Mouse (Mus musculus) heart, embryonic 13.5 days (tissue): ENCODE data around the gene Lrrc8e. TPM values are rescaled to one million over a fixed set of nuclear protein-coding genes. Genes with fewer than 3 reads are reported as not detected.

ENCODE experiments used
- ATAC-seq: fragments of 200-750 bp; cut with Nextera tagmentation; 2 replicates; pipeline ENCODE4 v1.8.0; 2017; ENCODE audit warnings: moderate TSS enrichment; ENCODE audit not compliant: insufficient number of reproducible peaks, low FRiP score, low TSS enrichment; ENCODE audit errors: extremely low read depth
- H3K27ac ChIP-seq: fragments of 300-500 bp; sonication (generic); replicated peaks from 2 replicates; pipeline ENCODE4 v1.5.1; 2015; ENCODE audit warnings: moderate library complexity, mild to moderate bottlenecking, inconsistent platforms
- H3K27me3 ChIP-seq: fragments of 300-500 bp; sonication (generic); replicated peaks from 2 replicates; pipeline ENCODE4 v1.6.1; 2015; ENCODE audit warnings: mild to moderate bottlenecking, inconsistent platforms
- H3K36me3 ChIP-seq: fragments of 300-500 bp; sonication (generic); 2 replicates; pipeline ENCODE4 v1.6.1; 2015; ENCODE audit warnings: mild to moderate bottlenecking, inconsistent platforms
- H3K4me1 ChIP-seq: fragments of 300-500 bp; sonication (generic); 2 replicates; pipeline ENCODE4 v1.6.1; 2015; ENCODE audit warnings: inconsistent platforms
- H3K4me2 ChIP-seq: fragments of 300-500 bp; sonication (generic); 2 replicates; pipeline ENCODE4 v1.6.1; 2015; ENCODE audit warnings: inconsistent platforms, mild to moderate bottlenecking, moderate library complexity
- H3K4me3 ChIP-seq: fragments of 300-500 bp; sonication (generic); 2 replicates; pipeline ENCODE4 v1.5.1; 2015; ENCODE audit warnings: moderate library complexity, mild to moderate bottlenecking, inconsistent platforms
- H3K9ac ChIP-seq: fragments of 300-500 bp; sonication (generic); 2 replicates; pipeline ENCODE4 v1.6.1; 2015; ENCODE audit warnings: inconsistent platforms, mild to moderate bottlenecking, moderate library complexity
- H3K9me3 ChIP-seq: fragments of 300-500 bp; sonication (generic); 2 replicates; pipeline ENCODE4 v1.6.1; 2016; ENCODE audit warnings: inconsistent platforms
- WGBS: fragments of 180-500 bp; shearing (Covaris S2); methylation state at CpG from one replicate; pipeline ENCODE4 v1.1.7; 2015; ENCODE audit warnings: mixed read lengths; 5-methylcytosine and 5-hydroxymethylcytosine counted together
- polyA plus RNA-seq: library from polyadenylated mRNA; unstranded; fragments of >200 nt; fragmentation: Nextera tagmentation; extraction: Ambion mirVana; gene quantifications from 2 replicates; pipeline ENCODE4 v1.2.1, GENCODE M21; 2015

Lrrc8e gene
- polyA plus RNA-seq, 1 experiment from 2014 or later = not detected

GRCm38 (mm10) chr8:4206182-4207015 lies 20.2 kb upstream of the Lrrc8e start:
- WGBS = 9% methylated on average over 44 of the region's 44 CpGs
- H3K27me3 ChIP-seq = peaks cover 77% of the 10 kb centered on the region
- peaks cover 9% of the 10 kb centered on the region for H3K36me3 ChIP-seq
- H3K4me3 ChIP-seq = peak overlapping the region; percentile 38
- ATAC-seq = no peak
- H3K9ac ChIP-seq = peak overlapping the region; percentile 68
- no peak overlapping the region for H3K27ac ChIP-seq
- H3K9me3 ChIP-seq = no peaks in the 10 kb centered on the region
- peak overlapping the region; percentile 65 for H3K4me2 ChIP-seq
- peaks cover 18% of the 10 kb centered on the region for H3K4me1 ChIP-seq

GRCm38 (mm10) chr8:4207016-4207350 lies 19.6 kb upstream of the Lrrc8e start:
- Histone ChIP-seq H3K27me3 (peaks cover 81% of the 10 kb centered on the region), H3K36me3 (peaks cover 9% of the 10 kb centered on the region), H3K4me2 (peak overlapping the region; percentile 65), H3K9ac (peak overlapping the region; percentile 68), H3K4me1 (peaks cover 18% of the 10 kb centered on the region), H3K4me3 (no peak overlapping the region), H3K27ac (no peak overlapping the region), H3K9me3 (no peaks in the 10 kb centered on the region)
- ATAC-seq = no peak
- 47% methylated on average over 2 of the region's 2 CpGs for WGBS

GRCm38 (mm10) chr8:4211097-4211496 lies 15.5 kb upstream of the Lrrc8e start:
- H3K27ac ChIP-seq = no peak overlapping the region
- H3K4me1 ChIP-seq = peaks cover 34% of the 10 kb centered on the region
- peaks cover 80% of the 10 kb centered on the region for H3K27me3 ChIP-seq
- no peaks in the 10 kb centered on the region for H3K9me3 ChIP-seq
- H3K4me3 ChIP-seq = no peak overlapping the region
- no peak overlapping the region for H3K9ac ChIP-seq
- WGBS = 73% methylated on average over 6 of the region's 6 CpGs
- no peak for ATAC-seq
- H3K4me2 ChIP-seq = no peak overlapping the region
- peaks cover 3% of the 10 kb centered on the region; the same call in 1 of the 2 replicates for H3K36me3 ChIP-seq

GRCm38 (mm10) chr8:4212809-4213209 lies 13.8 kb upstream of the Lrrc8e start:
- H3K4me2 ChIP-seq = peak overlapping the region; percentile 82
- H3K27ac ChIP-seq = no peak overlapping the region
- no peaks in the 10 kb centered on the region for H3K9me3 ChIP-seq
- peaks cover 3% of the 10 kb centered on the region; the same call in 1 of the 2 replicates for H3K36me3 ChIP-seq
- peak overlapping the region; percentile 71 for H3K9ac ChIP-seq
- ATAC-seq = peak; percentile 48
- under 1% methylated on average over 25 of the region's 25 CpGs for WGBS
- H3K4me3 ChIP-seq = peak overlapping the region; percentile 51
- peaks cover 37% of the 10 kb centered on the region for H3K4me1 ChIP-seq
- peaks cover 80% of the 10 kb centered on the region for H3K27me3 ChIP-seq

- peak; percentile 17; the same call in 1 of the 2 replicates for ATAC-seq
- H3K9me3 ChIP-seq = no peaks in the 10 kb centered on the region
- peak overlapping the region; percentile 51 for H3K4me3 ChIP-seq
- H3K9ac ChIP-seq = peak overlapping the region; percentile 71
- WGBS = 3% methylated on average over 18 of the region's 18 CpGs
- peaks cover 3% of the 10 kb centered on the region; the same call in 1 of the 2 replicates for H3K36me3 ChIP-seq
- H3K27ac ChIP-seq = no peak overlapping the region
- H3K4me2 ChIP-seq = peak overlapping the region; percentile 82
- H3K4me1 ChIP-seq = peaks cover 37% of the 10 kb centered on the region
- peaks cover 80% of the 10 kb centered on the region for H3K27me3 ChIP-seq
These were observed 13.2 kb upstream of the Lrrc8e start for GRCm38 (mm10) chr8:4213210-4214005.

- Histone ChIP-seq H3K27me3 (peaks cover 86% of the 10 kb centered on the region), H3K27ac (no peak overlapping the region), H3K9ac (peak overlapping the region; percentile 71), H3K36me3 (peaks cover 3% of the 10 kb centered on the region; the same call in 1 of the 2 replicates), H3K9me3 (no peaks in the 10 kb centered on the region), H3K4me1 (peaks cover 37% of the 10 kb centered on the region), H3K4me2 (peak overlapping the region; percentile 82), H3K4me3 (peak overlapping the region; percentile 51)
- ATAC-seq = peak; percentile 62
- WGBS = 5% methylated on average over 33 of the region's 33 CpGs
These were observed 12.3 kb upstream of the Lrrc8e start for GRCm38 (mm10) chr8:4214006-4214980.

- H3K4me3 ChIP-seq = peak overlapping the region; percentile 63
- peaks cover 87% of the 10 kb centered on the region for H3K27me3 ChIP-seq
- peaks cover 37% of the 10 kb centered on the region for H3K4me1 ChIP-seq
- 8% methylated on average over 18 of the region's 18 CpGs for WGBS
- H3K9me3 ChIP-seq = no peaks in the 10 kb centered on the region
- ATAC-seq = no peak
- H3K36me3 ChIP-seq = no peaks in the 10 kb centered on the region
- H3K4me2 ChIP-seq = peak overlapping the region; percentile 96
- no peak overlapping the region for H3K27ac ChIP-seq
- H3K9ac ChIP-seq = peak overlapping the region; percentile 79
These were observed 10.3 kb upstream of the Lrrc8e start for GRCm38 (mm10) chr8:4216296-4216695.

- WGBS = 3% methylated on average over 44 of the region's 44 CpGs
- Histone ChIP-seq H3K36me3 (no peaks in the 10 kb centered on the region), H3K27ac (no peak within 1 kb of the TSS), H3K4me1 (peaks cover 37% of the 10 kb centered on the region), H3K9me3 (no peaks in the 10 kb centered on the region), H3K4me3 (peak within 1 kb of the TSS; percentile 63), H3K27me3 (peaks cover 82% of the 10 kb centered on the region), H3K9ac (peak within 1 kb of the TSS; percentile 79), H3K4me2 (peak within 1 kb of the TSS; percentile 96)
- ATAC-seq = no peak
These were observed 9.6 kb upstream of the Lrrc8e start, which contains the start of gene Prr36 for GRCm38 (mm10) chr8:4216791-4217621. TSS of gene Prr36 (minus strand) at chr8:4217459.

- Histone ChIP-seq H3K9me3 (no peaks in the 10 kb centered on the region), H3K36me3 (no peaks in the 10 kb centered on the region), H3K4me2 (no peak overlapping the region), H3K4me1 (peaks cover 17% of the 10 kb centered on the region), H3K9ac (no peak overlapping the region), H3K27ac (no peak overlapping the region), H3K27me3 (peaks cover 76% of the 10 kb centered on the region), H3K4me3 (no peak overlapping the region)
- whole genome bisulfite sequencing = 75% methylated on average over 3 of the region's 3 CpGs
- no peak for ATAC-seq
These were observed 7.0 kb upstream of the Lrrc8e start for GRCm38 (mm10) chr8:4219617-4220016.

GRCm38 (mm10) chr8:4222059-4222458 lies 4.6 kb upstream of the Lrrc8e start:
- Histone ChIP-seq H3K9me3 (no peaks in the 10 kb centered on the region), H3K36me3 (no peaks in the 10 kb centered on the region), H3K4me2 (no peak overlapping the region), H3K4me3 (no peak overlapping the region), H3K27me3 (peaks cover 76% of the 10 kb centered on the region), H3K4me1 (peaks cover 11% of the 10 kb centered on the region), H3K9ac (no peak overlapping the region), H3K27ac (no peak overlapping the region)
- no peak for ATAC-seq
